Mouse (Mus musculus): ENCODE measurements around the gene Spsb1. TPM values are rescaled to one million over a fixed set of nuclear protein-coding genes. Genes with fewer than 3 reads are reported as not detected.
A peak's percentile ranks its signal among the peaks of the same experiment; 100 is the strongest.

Spsb1 gene
- polyA plus RNA-seq, 1 experiment from 2014 or later: 26.5 TPM

DNA sequence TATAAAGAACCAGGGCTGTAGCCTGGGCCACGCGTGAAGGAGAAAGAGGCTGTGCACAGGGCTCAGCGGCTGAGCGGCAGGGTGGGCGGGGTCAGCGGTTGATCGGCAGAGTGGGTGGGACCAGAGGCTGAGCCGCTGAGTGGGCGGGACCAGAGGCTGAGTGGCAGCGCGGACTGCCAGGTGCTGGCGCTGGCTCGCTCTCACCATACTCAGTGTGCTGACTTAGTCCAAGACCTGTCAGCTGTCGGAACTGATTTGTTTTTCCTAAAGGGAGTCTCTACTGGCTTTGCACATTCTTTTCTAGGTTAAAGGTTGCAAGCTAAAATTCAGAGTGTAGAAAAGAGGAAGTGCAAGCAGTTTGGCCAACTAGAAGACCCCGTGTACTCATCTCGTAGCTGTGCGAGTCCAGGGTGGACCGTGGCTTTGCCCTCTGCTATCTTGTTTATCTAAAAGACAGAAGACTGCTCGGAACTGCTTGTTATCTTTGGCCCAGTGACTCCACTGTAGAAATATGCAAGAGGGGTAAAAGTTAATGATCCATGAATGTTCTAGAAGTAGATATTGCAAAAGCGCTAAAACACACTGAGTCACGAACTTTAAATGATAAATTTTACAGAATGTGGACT is 34.2 kb upstream of the Spsb1 start:
- ATAC-seq: peak; percentile 91
- Histone ChIP-seq H3K27ac (ENCODE audit: low read depth, low read length) (peak overlapping the region; percentile 62), H3K4me1 (replicated peaks; ENCODE audit: control insufficient read depth, insufficient read depth, low read length) (peaks cover 25% of the 10 kb centered on the region; the same call in 1 of the 2 replicates), H3K27me3 (replicated peaks; ENCODE audit: control insufficient read depth, insufficient read depth, low read length) (no peaks in the 10 kb centered on the region), H3K9ac (ENCODE audit: low read depth, low read length) (0 out of 2 replicates have a peak overlapping the region, but pooled peaks have one; percentile 0), H3K4me3 (ENCODE audit: low read depth, low read length) (no peak overlapping the region), H3K36me3 (ENCODE audit: control insufficient read depth, insufficient read depth) (peaks cover 17% of the 10 kb centered on the region), H3K9me3 (ENCODE audit: control insufficient read depth) (no peaks in the 10 kb centered on the region), H3K4me2 (replicated peaks; ENCODE audit: low read depth) (peak overlapping the region; percentile 61)
- 2% methylated on average over 21 of the region's 21 CpGs for WGBS
- TF ChIP-seq CTCF (IDR thresholded peaks at IDR 0.05; ENCODE audit: low read depth): no peak

- peaks cover 22% of the 10 kb centered on the region for H3K36me3 ChIP-seq (ENCODE audit: control insufficient read depth, insufficient read depth)
- H3K27ac ChIP-seq (ENCODE audit: low read depth, low read length): peak overlapping the region; percentile 62
- 87% methylated on average over 6 of the region's 6 CpGs for WGBS
- H3K27me3 ChIP-seq (replicated peaks; ENCODE audit: control insufficient read depth, insufficient read depth, low read length): no peaks in the 10 kb centered on the region
- no peaks in the 10 kb centered on the region for H3K9me3 ChIP-seq (ENCODE audit: control insufficient read depth)
- 0 out of 2 replicates have a peak overlapping the region, but pooled peaks have one; percentile 0 for H3K9ac ChIP-seq (ENCODE audit: low read depth, low read length)
- TF ChIP-seq CTCF (IDR thresholded peaks at IDR 0.05; ENCODE audit: low read depth): no peak
- H3K4me1 ChIP-seq (replicated peaks; ENCODE audit: control insufficient read depth, insufficient read depth, low read length): peaks cover 25% of the 10 kb centered on the region; the same call in 1 of the 2 replicates
- ATAC-seq: no peak
- peak overlapping the region; percentile 61 for H3K4me2 ChIP-seq (replicated peaks; ENCODE audit: low read depth)
- no peak overlapping the region for H3K4me3 ChIP-seq (ENCODE audit: low read depth, low read length)
Measured at GRCm38 (mm10) chr4:149988301-149988700, 33.5 kb upstream of the Spsb1 start.

GRCm38 (mm10) chr4:149986671-149987417 is 32.0 kb upstream of the Spsb1 start:
- Histone ChIP-seq H3K27me3 (replicated peaks; ENCODE audit: control insufficient read depth, insufficient read depth, low read length) (no peaks in the 10 kb centered on the region), H3K27ac (ENCODE audit: low read depth, low read length) (no peak overlapping the region), H3K4me2 (replicated peaks; ENCODE audit: low read depth) (no peak overlapping the region), H3K9me3 (ENCODE audit: control insufficient read depth) (no peaks in the 10 kb centered on the region), H3K4me3 (ENCODE audit: low read depth, low read length) (no peak overlapping the region), H3K4me1 (replicated peaks; ENCODE audit: control insufficient read depth, insufficient read depth, low read length) (peaks cover 16% of the 10 kb centered on the region; the same call in 1 of the 2 replicates), H3K9ac (ENCODE audit: low read depth, low read length) (no peak overlapping the region), H3K36me3 (ENCODE audit: control insufficient read depth, insufficient read depth) (peaks cover 33% of the 10 kb centered on the region)
- no peak for TF ChIP-seq CTCF (IDR thresholded peaks at IDR 0.05; ENCODE audit: low read depth)
- no peak for ATAC-seq
- 54% methylated on average over 10 of the region's 10 CpGs for WGBS

DNA sequence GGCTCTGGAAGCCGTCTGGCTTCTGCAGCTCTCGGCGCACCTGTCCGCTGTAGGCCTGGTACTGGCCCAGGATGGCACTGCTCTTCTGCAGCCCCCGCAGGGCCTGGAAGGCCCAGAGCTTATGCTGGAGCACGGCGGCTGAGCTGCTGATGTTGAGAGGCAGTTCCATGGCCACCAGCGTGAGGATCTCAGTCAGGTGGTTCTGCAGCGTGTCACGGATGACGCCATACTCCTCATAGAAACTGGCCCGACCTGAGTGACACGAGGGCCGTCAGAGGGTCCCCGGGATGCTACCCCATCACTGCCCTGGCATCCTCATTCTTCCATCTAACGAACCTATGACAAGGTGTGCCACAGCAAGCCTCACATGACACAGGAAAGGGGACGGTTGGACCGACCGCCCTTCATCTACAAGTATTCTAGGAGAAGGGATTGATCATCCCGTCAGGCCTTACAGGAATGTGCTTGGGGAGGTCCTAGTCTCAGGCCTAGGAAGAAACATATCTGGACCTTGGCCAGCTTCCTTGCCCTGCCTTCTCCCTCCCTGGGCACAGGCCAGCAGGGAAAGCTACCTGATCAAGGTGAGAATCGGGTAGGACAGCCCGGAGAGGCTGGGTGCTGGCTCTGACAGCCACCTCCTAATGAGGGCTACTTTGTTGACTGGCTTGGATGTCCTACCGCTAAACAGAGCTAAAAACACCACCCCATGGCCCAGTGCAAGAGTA is 29.2 kb upstream of the Spsb1 start:
- WGBS: 88% methylated on average over 23 of the region's 23 CpGs
- Histone ChIP-seq H3K4me1 (replicated peaks; ENCODE audit: control insufficient read depth, insufficient read depth, low read length) (0 out of 2 replicates have a peak, but pooled peaks cover 3% of the 10 kb centered on the region), H3K4me2 (replicated peaks; ENCODE audit: low read depth) (no peak overlapping the region), H3K27ac (ENCODE audit: low read depth, low read length) (no peak overlapping the region), H3K4me3 (ENCODE audit: low read depth, low read length) (no peak overlapping the region), H3K9me3 (ENCODE audit: control insufficient read depth) (no peaks in the 10 kb centered on the region), H3K36me3 (ENCODE audit: control insufficient read depth, insufficient read depth) (peaks cover 46% of the 10 kb centered on the region), H3K27me3 (replicated peaks; ENCODE audit: control insufficient read depth, insufficient read depth, low read length) (no peaks in the 10 kb centered on the region), H3K9ac (ENCODE audit: low read depth, low read length) (no peak overlapping the region)
- no peak for ATAC-seq
- TF ChIP-seq CTCF (IDR thresholded peaks at IDR 0.05; ENCODE audit: low read depth): no peak

- Histone ChIP-seq H3K4me3 (ENCODE audit: low read depth, low read length) (no peak overlapping the region), H3K9ac (ENCODE audit: low read depth, low read length) (no peak overlapping the region), H3K9me3 (ENCODE audit: control insufficient read depth) (no peaks in the 10 kb centered on the region), H3K27me3 (replicated peaks; ENCODE audit: control insufficient read depth, insufficient read depth, low read length) (no peaks in the 10 kb centered on the region), H3K4me2 (replicated peaks; ENCODE audit: low read depth) (no peak overlapping the region), H3K27ac (ENCODE audit: low read depth, low read length) (no peak overlapping the region), H3K36me3 (ENCODE audit: control insufficient read depth, insufficient read depth) (peaks cover 43% of the 10 kb centered on the region), H3K4me1 (replicated peaks; ENCODE audit: control insufficient read depth, insufficient read depth, low read length) (no peaks in the 10 kb centered on the region)
- WGBS: 78% methylated on average over 15 of the region's 15 CpGs
- no peak for TF ChIP-seq CTCF (IDR thresholded peaks at IDR 0.05; ENCODE audit: low read depth)
- ATAC-seq: no peak
Measured at GRCm38 (mm10) chr4:149982154-149982553, 27.3 kb upstream of the Spsb1 start.

GRCm38 (mm10) chr4:149979819-149980308 is 25.0 kb upstream of the Spsb1 start:
- Histone ChIP-seq H3K27ac (ENCODE audit: low read depth, low read length) (no peak overlapping the region), H3K4me3 (ENCODE audit: low read depth, low read length) (no peak overlapping the region), H3K9me3 (ENCODE audit: control insufficient read depth) (no peaks in the 10 kb centered on the region), H3K27me3 (replicated peaks; ENCODE audit: control insufficient read depth, insufficient read depth, low read length) (no peaks in the 10 kb centered on the region), H3K36me3 (ENCODE audit: control insufficient read depth, insufficient read depth) (peaks cover 42% of the 10 kb centered on the region), H3K9ac (ENCODE audit: low read depth, low read length) (no peak overlapping the region), H3K4me2 (replicated peaks; ENCODE audit: low read depth) (peak overlapping the region; percentile 35; the same call in 1 of the 2 replicates), H3K4me1 (replicated peaks; ENCODE audit: control insufficient read depth, insufficient read depth, low read length) (no peaks in the 10 kb centered on the region)
- peak; percentile 97 for TF ChIP-seq CTCF (IDR thresholded peaks at IDR 0.05; ENCODE audit: low read depth)
- 8% methylated on average over 12 of the region's 12 CpGs for WGBS
- peak; percentile 76 for ATAC-seq

Data from intestine, postnatal 0 days (tissue).